Mouse (Mus musculus) retina, embryonic 14.5 days (tissue): Measurements from ENCODE around the gene Il17re.

ENCODE experiments used
- DNase-seq: peaks from one replicate; pipeline ENCODE4 v3.0.0-alpha.2; 2015; ENCODE audit warnings: low spot score

Gene Il17re

GRCm38 (mm10) chr6:113457952-113458534, at the start of gene Il17re:
Gene Il17re, plus strand, starts transcription at chr6:113458484.
- no peak for DNase-seq

DNA sequence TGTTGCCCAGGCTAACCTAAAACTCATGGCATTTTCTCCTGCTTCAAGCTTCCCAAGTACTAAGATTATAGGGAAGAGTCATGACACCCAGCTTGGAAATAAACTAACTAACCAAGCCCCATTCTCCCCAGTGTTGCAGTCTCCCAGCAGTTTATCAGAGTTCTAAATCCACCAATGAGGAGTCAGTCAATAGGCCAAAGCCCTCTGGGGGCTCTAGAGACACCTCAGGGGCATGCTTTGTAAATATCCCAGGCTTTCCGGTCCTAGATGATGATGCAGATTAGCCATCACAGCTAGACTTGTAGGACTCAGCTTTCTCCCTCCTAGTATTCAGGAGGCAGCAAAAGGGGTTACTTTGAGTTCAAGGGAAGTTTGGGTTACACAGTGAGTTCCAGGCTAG, 48.3 kb upstream of the Il17re start:
- DNase-seq: no peak

DNA sequence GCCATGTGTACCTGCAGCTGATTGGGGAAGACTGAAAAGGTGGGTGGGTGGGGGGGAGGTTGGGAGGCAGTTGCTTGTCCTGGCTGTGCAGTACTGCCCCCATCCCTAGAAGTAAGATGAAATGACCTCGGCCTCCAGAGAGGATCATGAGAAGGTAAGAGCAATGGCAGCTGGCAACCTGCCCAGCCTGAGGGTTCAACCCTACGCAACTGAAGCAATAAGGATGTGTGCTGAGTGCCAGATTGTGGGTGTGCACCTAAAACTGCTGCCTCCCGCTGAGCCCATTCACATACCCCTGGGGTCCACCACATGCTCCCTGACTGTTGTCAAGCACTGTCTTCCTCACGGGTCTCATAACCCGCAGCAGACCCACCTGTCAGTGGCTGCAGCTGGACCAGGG, 41.9 kb upstream of the Il17re start:
- no peak for DNase-seq

GRCm38 (mm10) chr6:113418441-113419198, 39.7 kb upstream of the Il17re start:
- DNase-seq: no peak

DNA sequence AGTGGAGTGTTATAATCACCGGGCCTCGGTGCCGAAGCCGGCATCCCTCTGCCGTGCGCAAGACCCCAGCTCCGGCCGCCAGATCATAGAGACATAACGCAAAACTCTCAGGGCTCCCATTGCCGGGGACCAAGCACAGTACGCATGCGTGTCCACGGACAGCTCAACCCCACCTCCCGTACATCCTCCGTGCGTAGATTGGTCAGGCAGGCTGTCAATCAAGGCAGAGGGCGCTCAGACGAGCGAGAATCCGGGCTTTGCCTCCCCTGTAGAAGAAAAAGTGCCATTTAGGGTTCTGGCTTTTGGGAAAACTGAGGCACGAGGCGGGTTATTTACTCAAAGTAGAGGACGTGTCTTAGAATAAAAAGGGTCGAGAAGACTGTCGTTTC, 39.1 kb upstream of the Il17re start, which contains the start of gene Rpusd3:
Gene Rpusd3 (minus strand): TSS at position 142 of the 389 bp plus-strand sequence.
- DNase-seq: peak; percentile 99

DNA sequence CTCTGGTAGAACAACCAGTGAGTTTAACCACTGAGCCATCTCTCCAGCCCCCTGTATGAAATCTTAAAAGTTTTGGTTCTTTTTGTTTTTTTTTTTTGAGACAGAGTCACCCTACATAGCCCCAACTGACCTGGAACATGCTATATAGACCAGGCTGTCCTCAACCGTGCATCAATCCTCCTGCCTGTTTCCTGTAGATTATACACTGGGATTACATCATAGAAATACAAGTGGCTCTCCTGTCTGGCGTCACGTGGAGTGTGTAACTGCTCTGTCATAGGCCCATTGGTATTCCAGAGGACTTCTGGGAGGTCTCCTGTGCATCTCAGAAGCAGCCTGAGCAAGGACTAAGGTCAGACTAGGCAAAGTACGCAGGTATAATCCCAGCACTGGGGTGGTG, 35.3 kb upstream of the Il17re start:
- DNase-seq: no peak

GRCm38 (mm10) chr6:113424187-113424586, 34.1 kb upstream of the Il17re start:
- DNase-seq: no peak

GRCm38 (mm10) chr6:113426696-113427095, 31.6 kb upstream of the Il17re start:
- DNase-seq: no peak

DNA sequence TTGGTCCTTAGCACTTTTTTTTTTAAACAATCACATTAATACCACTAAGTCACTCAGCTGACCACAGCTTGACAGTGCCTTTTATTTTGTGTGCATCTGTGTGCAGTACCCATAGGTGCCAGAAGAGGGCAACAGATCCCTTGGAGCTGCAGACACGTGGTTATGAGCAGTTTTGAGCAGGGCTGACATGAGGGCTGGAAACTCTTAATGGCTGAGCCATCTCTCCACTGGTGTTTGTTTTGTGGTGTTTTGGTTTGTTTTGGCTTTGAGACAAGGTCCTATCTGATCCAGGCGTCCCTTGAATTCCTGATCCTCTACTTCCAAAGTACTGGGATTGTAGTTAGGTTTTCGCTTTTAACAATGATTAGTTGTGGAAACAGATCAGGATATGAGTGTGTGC, 30.9 kb upstream of the Il17re start:
- DNase-seq: peak; percentile 61

DNA sequence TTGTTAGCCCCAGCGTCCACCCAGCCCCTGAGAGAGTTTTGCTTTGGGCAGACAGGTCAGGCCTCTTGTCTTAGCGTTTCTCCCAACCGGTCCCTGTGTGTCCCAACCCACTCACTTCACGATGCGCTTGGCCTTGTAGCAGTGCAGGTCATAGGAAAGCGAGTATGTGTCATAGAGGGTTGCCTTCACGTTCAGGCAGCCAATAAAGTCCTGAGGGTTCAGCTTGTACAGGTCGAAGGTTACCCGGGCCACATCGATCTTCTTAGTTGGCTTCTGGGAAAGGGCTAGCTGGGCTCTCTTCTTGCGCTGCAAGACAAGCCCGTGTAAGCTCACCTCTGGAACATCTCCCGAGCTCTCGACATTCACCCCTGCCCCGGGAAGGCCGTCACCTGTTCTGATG, 30.3 kb upstream of the Il17re start:
- DNase-seq: no peak

DNA sequence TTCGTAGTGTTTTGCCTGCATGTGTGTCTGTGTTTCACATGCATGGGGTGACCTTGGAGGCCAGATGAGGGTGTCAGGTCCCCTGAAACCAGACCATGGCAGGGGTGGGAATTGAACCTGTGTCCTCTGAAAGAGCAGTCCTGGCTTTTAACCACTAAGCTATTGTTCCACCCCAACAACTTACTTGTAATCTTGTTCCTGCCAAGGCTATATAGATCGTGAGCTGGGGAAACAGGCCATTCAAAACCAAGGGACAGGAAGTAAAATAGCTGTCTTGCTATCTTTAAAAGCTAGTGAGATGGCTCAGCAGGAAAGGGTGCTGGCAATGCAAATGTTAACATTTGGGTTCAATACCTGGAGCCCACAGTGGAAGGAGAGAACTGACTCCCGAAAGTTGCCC, 28.3 kb upstream of the Il17re start:
- DNase-seq: no peak

GRCm38 (mm10) chr6:113430846-113431245, 27.4 kb upstream of the Il17re start:
- no peak for DNase-seq

DNA sequence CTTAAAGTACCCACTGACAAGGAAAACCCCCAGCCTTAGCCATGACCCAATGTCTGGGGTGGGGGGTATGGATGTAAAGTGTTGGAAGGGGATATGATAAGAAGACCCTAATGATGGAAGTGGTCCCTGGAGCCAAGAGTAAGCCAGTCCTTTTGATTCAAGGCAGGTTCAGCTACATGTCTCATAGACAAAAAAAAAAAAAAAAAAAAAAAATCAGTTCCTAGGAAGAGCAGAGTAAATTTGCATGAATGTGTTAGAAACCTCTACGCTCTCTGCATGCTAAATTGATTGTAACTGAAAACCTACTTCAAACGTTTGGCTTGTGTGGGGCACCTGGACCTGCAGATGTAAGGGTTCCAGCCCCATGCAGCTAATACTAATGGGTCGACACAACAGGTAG, 26.5 kb upstream of the Il17re start:
- DNase-seq: no peak

DNA sequence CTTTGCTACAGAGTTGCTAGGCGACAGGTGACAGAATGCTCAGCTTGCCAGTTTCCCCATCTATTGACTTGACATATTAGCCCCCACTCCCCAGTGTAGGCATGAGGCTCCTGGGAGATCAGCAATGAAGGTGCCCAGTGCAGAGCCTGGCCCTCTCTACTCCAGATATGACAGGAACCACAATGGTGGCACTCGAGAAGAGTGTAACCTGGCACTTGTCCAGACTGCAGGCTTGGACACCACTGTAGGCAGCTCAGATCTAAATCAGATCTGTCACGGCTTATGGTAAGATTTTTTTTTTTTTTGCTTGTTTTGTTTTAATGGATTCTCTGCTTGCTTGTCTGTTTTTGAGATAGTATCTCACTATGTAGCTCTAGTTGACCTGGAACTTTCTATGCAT, 24.6 kb upstream of the Il17re start:
- no peak for DNase-seq

- DNase-seq: no peak
These were observed 23.6 kb upstream of the Il17re start for GRCm38 (mm10) chr6:113434691-113435090.

DNA sequence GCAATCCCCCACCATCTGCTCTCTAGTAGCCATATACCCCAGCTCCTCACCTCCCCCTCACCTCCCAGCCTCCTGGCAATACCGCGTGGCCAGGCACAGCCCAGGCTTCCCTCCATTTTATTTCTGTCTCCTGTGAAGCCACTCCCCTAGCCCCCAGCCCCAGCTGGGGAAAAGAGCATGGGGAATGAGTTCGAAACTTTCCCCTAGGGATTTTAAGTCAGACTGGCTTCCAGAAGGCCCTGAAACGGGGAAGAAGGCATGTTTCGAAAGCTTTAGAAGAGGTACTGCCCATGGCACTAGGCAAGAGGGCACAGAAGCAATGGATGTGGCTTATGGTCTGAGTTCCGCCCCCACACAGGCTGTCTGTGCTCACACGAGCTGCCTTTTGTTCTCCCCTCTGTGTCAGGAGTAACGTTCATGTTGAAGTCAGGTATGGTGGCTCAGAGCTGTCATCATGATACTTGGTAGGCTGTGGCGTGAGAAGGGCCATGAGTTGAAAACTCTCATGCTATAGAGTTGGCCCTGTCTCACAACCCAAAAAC, 22.5 kb upstream of the Il17re start, which contains the start of gene Cidec:
Gene Cidec (minus strand): TSS at position 97 of the 542 bp plus-strand sequence.
- DNase-seq: no peak

- no peak for DNase-seq
These were observed 21.1 kb upstream of the Il17re start for GRCm38 (mm10) chr6:113437135-113437534.

DNA sequence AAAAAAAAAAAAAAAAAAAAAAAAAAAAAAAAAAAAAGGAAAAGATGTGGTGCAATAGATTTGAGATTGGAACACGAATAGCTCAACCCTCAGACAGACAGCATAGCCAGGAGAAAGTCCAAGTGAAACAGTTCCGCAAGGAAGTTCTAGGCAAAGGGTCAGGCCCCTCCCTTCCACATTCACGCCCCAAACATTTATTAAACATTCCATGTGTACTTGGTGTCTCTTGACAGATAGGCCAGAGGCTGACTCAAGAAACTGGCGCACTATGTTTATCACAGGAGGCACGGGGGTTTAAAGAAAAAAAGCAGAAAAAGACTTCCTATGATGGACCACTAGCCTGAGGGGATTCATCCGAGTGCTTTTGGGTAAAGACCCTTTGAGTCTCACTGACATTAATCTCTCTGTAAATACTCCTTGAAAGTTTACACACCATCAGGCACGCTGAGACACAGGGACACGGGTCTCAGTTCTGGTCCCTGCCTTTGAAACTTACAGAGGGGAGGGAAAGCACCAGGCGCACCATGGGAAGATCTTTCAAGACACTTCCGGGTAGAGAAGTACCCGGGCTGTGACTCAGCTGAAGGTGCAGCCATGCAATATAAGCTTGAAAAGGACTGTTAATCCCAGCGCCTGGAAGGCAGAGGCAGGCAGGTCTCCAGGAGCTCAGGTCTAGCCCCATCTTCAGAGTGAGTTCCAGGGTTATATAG, 19.4 kb upstream of the Il17re start:
- no peak for DNase-seq

DNA sequence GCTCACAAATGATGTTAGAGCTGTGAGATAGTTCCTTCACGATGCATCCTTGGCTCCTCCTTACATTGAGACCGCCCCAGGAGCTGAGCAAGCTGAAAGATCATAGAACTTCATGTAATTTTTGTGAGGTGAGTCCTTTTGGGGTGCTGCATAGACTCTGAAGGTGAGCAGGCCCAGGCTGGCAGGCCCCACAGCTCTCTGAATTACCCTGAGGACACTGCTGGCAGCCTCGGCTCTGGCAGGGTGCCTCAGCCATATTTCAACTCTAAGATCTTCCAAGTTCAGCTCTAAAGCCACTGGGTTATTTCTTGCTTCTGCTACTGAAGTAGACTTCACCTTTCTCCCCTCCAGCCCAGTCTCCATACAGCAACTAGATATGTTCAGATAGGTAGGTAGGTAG, 17.6 kb upstream of the Il17re start:
- DNase-seq: no peak

GRCm38 (mm10) chr6:113441147-113441680, 17.1 kb upstream of the Il17re start:
- peak; percentile 89 for DNase-seq

DNA sequence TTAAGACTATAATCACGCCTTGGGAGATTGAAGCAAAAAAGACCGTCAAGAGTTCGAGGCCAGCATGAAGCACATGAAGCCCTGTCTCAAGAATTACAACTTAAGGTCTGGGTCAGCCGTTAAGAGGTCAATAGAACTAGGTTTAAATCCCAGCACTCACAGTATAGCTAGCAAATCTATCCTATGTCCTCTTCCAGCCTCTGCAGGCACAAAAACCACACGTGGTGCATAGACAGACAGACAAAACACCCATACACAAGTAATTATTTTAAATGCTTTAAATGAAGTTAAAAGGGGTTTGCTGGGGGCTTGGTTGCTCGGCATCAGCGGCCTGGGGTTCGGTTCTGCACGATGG, 16.2 kb upstream of the Il17re start:
- DNase-seq: no peak

DNA sequence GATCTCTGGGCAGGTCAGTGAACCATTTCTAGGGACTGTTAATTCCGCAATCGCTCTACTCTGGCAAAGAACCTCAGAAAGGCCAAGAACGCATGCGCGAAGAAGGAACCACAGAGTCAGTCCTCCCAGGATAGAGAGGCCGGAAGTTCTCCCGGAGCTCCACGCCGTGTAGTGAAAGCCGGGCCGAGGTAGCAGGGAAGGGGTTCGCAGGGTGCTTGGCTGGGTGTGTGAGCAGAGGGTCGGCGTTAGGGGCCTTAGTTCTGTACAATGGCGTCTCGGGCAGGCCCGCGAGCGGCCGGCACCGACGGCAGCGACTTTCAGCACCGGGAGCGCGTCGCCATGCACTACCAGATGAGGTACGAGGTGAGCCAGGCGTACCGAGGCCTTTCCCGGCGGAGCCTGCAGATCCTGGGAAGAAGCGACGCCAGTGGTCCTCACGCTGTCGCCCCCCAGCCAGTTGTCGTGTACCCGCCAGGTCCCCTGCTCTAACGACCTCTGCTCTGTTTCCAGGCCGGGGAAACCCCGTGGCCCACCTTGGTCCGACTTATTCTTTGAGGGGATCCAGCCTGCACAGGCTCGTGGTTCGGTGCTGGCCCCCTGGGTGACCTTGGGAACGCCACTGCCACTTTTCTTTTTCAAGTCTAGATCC, 15.7 kb upstream of the Il17re start, which contains the start of gene Jagn1:
Gene Jagn1 (plus strand): TSS at position 128 of the 649 bp plus-strand sequence.
- DNase-seq: peak; percentile 99
